Mouse (Mus musculus): ENCODE results near the gene Rab3il1. TPM values are rescaled to one million over a fixed set of nuclear protein-coding genes. Genes with fewer than 3 reads are reported as not detected.

Gene Rab3il1
- total and polyA plus RNA-seq, 3 experiments = 0.04 TPM; not detected in 2

DNA sequence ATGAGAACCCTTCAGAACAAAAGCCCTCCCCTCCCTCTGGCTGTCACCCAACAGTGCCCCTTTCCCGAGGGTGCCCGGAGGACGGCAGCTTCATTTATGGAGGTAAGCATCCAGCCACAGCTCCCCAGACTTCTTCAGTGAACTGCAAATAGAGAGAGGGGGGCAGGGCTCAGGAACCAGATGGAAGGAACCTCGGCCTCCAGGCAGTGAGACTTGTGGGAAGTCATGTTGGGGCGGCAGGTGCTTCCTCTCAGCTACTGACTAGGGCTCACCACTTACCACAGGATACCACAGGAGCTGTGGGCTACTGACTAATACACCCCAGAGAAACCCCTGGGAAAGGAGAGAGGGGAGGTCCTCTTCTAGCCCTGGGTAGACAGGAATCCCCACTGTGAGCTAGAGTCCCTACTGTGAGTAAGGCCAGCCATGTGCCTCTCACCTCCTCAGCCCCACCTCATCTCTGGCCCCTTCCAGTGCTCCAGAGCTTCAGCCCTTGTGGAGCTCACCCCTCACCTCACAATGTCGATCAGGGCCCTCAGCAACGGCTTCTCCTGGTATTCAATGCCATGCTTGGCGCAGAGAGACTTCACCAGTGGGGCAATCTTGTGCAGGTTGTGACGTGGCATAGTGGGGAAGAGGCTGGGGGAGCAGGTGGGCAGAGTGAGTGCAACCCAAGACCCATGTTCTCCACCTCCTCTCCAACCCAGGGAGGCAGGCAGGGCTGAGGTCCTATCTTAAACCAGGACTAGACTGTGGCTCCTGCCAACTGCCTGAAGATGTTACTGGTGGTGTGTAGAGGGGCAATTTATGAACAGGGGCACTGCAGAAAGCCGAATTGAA, 62.9 kb downstream of the Rab3il1 start (continued):
- TF ChIP-seq MEF2A (IDR thresholded peaks at IDR 0.05; ENCODE audit: borderline replicate concordance, low read depth, low read length) = 0 out of 2 replicates have a peak, but pooled peaks have one; percentile 28
- no peak for TF ChIP-seq ZMIZ1 (IDR thresholded peaks at IDR 0.05; ENCODE audit: low read depth, low read length)
- no peak for TF ChIP-seq NELFE (IDR thresholded peaks at IDR 0.05; ENCODE audit: low read depth, low read length)
- TF ChIP-seq ELF1 (IDR thresholded peaks at IDR 0.05; ENCODE audit: low read depth, low read length) = no peak
- TF ChIP-seq GABPA (IDR thresholded peaks at IDR 0.05; ENCODE audit: insufficient replicate concordance, low read depth, low read length) = no peak
- TF ChIP-seq POLR2A (IDR thresholded peaks at IDR 0.05; ENCODE audit: low read depth, low read length) = no peak
- no peak for TF ChIP-seq MAZ (IDR thresholded peaks at IDR 0.05; ENCODE audit: low read depth, low read length)
- peak; percentile 46; the same call in 1 of the 2 replicates for TF ChIP-seq TCF12 (IDR thresholded peaks at IDR 0.05; ENCODE audit: low read depth, low read length)
- no peak for TF ChIP-seq HCFC1 (IDR thresholded peaks at IDR 0.05; ENCODE audit: low read depth, low read length)
- no peak for TF ChIP-seq ZC3H11A (IDR thresholded peaks at IDR 0.05; ENCODE audit: low read depth, low read length)
- no peak for TF ChIP-seq POLR2AphosphoS2 (IDR thresholded peaks at IDR 0.05; ENCODE audit: low read depth, low read length)

DNA sequence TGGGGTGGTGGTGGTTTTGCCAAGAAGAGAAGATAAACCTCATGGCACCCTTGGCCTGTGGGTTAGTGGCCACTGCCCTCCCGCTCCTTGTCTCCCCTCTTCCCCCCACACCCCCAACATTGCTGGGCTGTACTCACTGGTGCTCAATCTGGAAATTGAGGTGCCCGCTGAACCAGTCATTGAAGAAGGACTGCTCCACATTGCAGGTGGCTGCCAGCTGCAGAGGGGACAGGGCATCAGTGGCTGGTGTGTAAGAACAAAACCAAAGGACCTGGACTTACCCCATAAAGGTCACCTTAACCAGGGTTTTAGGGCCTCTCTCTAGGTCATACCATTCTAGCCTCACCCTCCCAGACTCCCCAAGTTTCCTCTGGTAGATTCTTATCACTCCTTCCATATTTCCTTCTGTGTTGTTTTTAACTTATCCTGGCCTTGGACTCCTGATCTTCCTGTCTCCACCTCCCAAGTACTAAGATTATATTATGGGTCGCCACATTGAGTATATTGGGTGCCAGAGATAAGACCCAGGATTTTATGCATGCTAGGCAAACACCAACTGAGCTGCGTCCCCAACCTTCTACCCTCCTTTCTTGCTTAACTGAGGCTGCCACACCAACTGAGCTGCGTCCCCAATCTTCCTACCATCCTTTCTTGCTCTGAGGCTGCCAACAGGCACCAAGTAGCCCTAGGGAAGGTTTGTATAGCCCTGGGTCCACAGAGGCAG, 64.2 kb downstream of the Rab3il1 start:
- no peaks in the 10 kb centered on the region for H3K79me2 ChIP-seq (replicated peaks; ENCODE audit: control insufficient read depth, extremely low read depth, insufficient read depth, poor library complexity, severe bottlenecking)
- DNase-seq (ENCODE audit: extremely low read depth) = no peak
- no peak overlapping the region for H3K9ac ChIP-seq (ENCODE audit: insufficient read depth, low read depth)
- H3K36me3 ChIP-seq (replicated peaks in 1 of 2; ENCODE audit: control insufficient read depth in 1 of 2, insufficient read depth in 1 of 2, low read length in 1 of 2) = no peaks in the 10 kb centered on the region
- no peak for TF ChIP-seq POLR2A (IDR thresholded peaks at IDR 0.05; ENCODE audit: low read depth, low read length)
- no peak for TF ChIP-seq USF2 (conservative IDR thresholded peaks at IDR 0.05; ENCODE audit: low read depth, low read length)
- TF ChIP-seq GABPA (IDR thresholded peaks at IDR 0.05; ENCODE audit: insufficient replicate concordance, low read depth, low read length) = no peak
- no peak for TF ChIP-seq ZNF384 (IDR thresholded peaks at IDR 0.05; ENCODE audit: low read depth, low read length)
- TF ChIP-seq TBP (conservative IDR thresholded peaks at IDR 0.05; ENCODE audit: low read depth, low read length) = no peak
- no peak for TF ChIP-seq USF1 (IDR thresholded peaks at IDR 0.05; ENCODE audit: low read depth, low read length)
- TF ChIP-seq CTCF (conservative IDR thresholded peaks at IDR 0.05 in 1 of 2, IDR thresholded peaks at IDR 0.05 in 1 of 2; ENCODE audit: low read depth in 2 of 2, low read length in 2 of 2) = no peak
- TF ChIP-seq JUND (conservative IDR thresholded peaks at IDR 0.05; ENCODE audit: low read depth, low read length) = no peak
- TF ChIP-seq MXI1 (IDR thresholded peaks at IDR 0.05; ENCODE audit: low read depth, low read length) = no peak
- no peak for TF ChIP-seq SMC3 (IDR thresholded peaks at IDR 0.05; ENCODE audit: low read depth, low read length)
- no peak for TF ChIP-seq PAX5 (IDR thresholded peaks at IDR 0.05; ENCODE audit: low read length)
- TF ChIP-seq MAX (IDR thresholded peaks at IDR 0.05; ENCODE audit: low read length) = no peak
- no peak for TF ChIP-seq ETS1 (conservative IDR thresholded peaks at IDR 0.05; ENCODE audit: low read depth, low read length)
- no peak for TF ChIP-seq RAD21 (IDR thresholded peaks at IDR 0.05; ENCODE audit: low read depth, low read length)
- no peak for TF ChIP-seq NRF1 (IDR thresholded peaks at IDR 0.05; ENCODE audit: low read depth, low read length)
- TF ChIP-seq RCOR1 (conservative IDR thresholded peaks at IDR 0.05; ENCODE audit: low read depth, low read length) = no peak
- TF ChIP-seq BHLHE40 (IDR thresholded peaks at IDR 0.05; ENCODE audit: low read depth, low read length) = no peak
- no peak for TF ChIP-seq KAT2A (IDR thresholded peaks at IDR 0.05; ENCODE audit: insufficient replicate concordance, low read length)
- no peak for TF ChIP-seq MAZ (IDR thresholded peaks at IDR 0.05; ENCODE audit: low read depth, low read length)
- H3K9me3 ChIP-seq (replicated peaks; ENCODE audit: low read length) = peaks cover 4% of the 10 kb centered on the region
- dilution Hi-C loops (cut with MboI; ENCODE audit: extremely low pct_ligation_motif_present, extremely low pct_unique_long_range_greater_than_20kb, low sequenced_read_pairs) (no loop called here), in situ Hi-C loops (cut with MboI; ENCODE audit: low pct_ligation_motif_present, low pct_unique_long_range_greater_than_20kb, low sequenced_read_pairs) (no loop called here)
- no peak overlapping the region for H3K4me2 ChIP-seq (ENCODE audit: insufficient read depth, low read depth, poor library complexity, severe bottlenecking)
- H3K4me3 ChIP-seq (replicated peaks in 1 of 3; ENCODE audit: low read depth in 2 of 3, low read length in 2 of 3, poor library complexity in 1 of 3) = no peak overlapping the region
- H3K27ac ChIP-seq (ENCODE audit: insufficient read depth, low read depth) = no peak overlapping the region
- peaks cover 11 to 71% of the 10 kb centered on the region in 2 experiments for H3K4me1 ChIP-seq (ENCODE audit: control insufficient read depth in 1 of 2, insufficient read depth in 2 of 2)
- H3K27me3 ChIP-seq (replicated peaks) = no peaks in the 10 kb centered on the region
